Mouse (Mus musculus): ENCODE data around the gene Nr1d2.
"Not testable (repeated sequence)": the region's sequence is repeated elsewhere in the genome, so short reads cannot be mapped to it uniquely, and the experiment has no call there.

The Nr1d2 gene

DNA sequence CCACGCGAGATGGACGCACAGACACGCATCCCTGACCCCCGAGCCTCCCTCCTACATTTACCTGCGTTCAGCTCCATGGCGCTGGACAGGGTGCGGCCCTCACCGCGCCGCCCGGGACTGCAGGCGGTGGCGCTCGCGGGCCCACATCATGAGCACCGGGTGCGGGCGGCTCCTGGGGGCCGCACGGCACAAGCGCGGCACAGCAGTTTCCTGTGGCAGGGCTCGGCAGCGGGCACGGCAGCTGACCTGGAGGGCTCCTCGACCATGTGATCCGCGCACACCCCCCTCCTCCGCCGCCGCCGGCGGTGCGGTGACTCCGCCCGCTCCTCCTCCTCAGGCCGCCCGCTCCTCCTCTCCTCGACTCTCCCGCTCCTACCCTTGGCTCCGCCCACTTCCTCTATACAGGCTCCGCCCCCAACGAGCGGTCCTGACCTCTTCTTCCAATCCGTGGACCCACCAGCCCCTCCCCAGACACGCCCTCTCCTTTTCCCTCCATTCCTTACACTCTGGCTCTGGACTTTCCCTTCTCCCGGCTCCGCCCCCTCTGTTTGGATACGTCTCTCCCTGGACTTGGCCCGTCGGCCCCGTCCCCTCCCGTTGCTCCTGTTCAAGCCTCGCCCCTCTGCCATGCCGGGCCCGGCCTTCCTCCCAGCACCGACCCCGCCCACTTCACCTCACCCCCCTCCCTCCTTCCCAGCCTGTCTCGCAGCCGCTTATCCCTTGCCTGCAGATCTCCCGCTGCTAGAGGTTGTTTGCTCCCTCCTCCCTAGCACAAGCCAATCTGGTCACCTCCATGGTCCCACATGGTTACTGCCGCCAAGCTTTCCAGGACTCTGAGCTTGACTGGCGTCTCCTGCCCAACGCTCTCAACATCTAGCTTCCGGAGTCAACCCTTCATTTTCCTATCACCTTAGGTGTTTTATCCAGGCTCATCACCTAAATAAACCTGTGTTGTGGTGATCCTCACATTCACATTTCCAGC lies at the start of gene Nr1d2:
Gene Nr1d2, minus strand, starts transcription at position 378 of the 982 bp plus-strand sequence.
- peak; percentile 97 to 98 for DNase-seq

DNA sequence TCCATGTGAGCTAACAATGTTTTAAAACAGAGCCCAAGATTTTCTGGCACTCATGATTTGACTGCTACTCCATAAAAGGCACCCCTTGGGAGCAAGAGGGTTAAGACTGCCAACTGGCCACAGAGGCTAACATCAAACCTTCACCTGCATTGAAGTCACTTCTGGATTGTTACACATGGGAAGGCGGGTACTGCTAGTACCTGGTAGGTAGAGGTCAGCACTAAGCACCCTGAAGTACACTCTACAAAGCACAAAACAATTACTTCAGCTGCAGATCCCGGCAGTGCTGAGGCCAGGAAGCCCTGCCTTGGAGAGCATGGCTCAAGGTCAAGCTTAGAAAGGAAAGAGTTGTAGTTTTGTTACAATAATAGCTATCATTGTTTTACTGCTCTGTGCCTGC lies 48.5 kb upstream of the Nr1d2 start:
- DNase-seq, result no peak

DNA sequence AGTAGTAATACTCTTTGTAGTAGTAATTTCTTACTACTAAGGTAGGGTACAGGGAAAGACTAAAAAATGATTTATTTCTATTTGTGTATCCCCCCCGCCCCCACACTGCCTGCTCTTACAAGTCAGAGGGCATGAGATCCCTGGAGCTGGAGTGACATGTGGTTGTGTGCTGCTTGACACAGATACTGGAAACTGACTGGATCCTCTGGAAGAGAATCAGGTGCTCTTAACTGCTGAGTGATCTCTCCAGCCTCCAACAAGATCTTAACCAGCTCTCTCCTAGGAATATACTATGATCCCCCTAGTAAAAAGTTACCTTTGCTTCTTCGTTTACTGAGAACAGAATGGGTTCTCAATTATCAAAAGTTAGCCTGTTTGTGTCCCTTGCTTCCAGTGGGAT lies 47.5 kb upstream of the Nr1d2 start:
- no peak for DNase-seq

DNA sequence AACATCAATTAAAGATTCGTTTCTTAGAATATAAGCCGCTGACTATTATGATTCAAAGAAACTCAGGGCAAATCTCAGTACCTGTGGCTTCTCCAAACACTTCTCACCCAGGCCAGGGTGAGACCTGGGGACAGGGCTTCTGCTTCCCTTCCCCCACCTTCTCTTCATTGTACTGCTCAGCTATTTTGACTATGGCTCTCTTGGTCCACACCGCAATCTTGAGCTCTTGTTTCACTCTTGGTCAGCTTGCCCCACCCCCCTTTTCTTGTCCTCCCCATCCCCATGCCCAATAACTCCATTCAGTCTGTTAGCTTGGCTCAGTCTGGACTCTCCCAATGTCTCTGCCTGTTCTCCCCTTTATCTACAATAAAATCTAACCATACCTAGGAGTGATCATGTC lies 46.5 kb upstream of the Nr1d2 start:
- no peak for DNase-seq

DNA sequence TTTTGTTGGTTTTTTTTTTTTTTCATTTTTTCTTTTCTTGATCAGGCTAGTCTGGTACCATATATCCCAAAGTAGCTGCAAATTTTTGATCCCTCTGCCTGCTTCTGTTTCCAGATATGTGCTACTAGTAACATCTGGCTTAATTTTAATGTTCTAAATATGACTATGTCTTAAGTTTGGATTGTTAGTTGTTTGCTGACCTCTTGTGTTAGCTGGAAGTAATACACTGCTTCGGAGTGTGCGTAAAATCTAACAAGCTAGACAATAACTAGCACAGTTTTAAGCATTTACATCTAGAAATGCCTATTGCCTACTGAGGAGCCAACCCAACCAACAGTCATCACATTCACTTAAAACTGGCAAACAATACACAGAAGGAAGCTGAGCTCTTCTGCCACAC lies 45.7 kb upstream of the Nr1d2 start:
- DNase-seq, result no peak

DNA sequence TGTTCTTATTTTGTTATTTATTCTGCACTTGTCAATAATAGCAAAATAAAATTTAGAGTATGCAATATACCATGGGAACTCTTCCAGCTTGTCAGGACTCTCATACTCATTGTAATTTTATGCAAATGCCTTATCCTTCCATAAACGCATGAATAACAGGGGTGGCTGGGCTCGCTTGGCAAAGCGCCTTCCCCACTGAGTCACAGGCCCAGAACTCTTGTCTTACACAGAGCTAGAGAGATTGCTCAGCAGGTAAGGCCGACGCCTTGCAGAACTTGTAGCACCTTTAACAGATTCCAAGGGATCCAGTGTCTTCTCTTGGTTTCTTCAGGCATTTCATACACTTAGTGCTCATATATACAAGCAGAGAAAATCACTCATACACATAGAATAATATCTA lies 41.4 kb upstream of the Nr1d2 start:
- no peak for DNase-seq

DNA sequence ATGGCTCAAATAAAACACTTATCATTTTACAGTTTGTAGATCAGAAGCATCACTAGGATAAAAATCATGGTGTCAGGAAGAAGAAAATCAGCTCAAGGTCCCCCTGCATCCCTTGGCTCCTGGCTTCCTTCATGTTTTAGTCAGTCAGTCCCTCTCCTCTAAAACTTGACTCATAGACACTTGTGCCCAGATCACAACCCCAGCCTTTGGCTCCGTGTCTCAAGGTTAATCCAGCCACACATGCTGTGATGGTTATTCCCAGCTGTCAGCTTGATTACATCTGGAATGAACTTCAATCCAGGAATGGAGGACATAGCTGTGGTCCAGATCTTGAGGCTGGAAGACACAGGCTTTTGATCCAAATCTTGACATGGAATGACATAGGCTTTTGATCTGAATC lies 35.6 kb upstream of the Nr1d2 start:
- DNase-seq, result no peak

DNA sequence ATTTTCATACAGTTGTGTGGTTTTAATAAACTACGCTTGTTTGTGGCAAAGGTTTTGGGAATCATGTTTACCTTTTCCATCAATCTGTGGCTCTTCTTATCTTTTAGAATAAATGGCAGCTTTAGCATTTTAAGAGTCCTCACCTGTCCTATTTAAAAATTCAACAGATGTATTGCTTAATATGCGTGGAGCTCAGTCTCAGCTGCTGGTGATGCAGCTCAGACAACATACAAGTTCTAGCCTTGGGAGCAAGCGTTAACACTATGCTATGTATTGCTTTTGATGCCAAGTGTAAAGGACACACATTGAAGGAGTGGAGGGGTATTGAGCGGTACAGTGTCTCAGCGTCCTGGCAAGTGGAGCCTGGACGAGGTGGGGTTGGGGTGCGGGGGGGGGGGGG lies 32.7 kb upstream of the Nr1d2 start:
- no peak for DNase-seq

DNA sequence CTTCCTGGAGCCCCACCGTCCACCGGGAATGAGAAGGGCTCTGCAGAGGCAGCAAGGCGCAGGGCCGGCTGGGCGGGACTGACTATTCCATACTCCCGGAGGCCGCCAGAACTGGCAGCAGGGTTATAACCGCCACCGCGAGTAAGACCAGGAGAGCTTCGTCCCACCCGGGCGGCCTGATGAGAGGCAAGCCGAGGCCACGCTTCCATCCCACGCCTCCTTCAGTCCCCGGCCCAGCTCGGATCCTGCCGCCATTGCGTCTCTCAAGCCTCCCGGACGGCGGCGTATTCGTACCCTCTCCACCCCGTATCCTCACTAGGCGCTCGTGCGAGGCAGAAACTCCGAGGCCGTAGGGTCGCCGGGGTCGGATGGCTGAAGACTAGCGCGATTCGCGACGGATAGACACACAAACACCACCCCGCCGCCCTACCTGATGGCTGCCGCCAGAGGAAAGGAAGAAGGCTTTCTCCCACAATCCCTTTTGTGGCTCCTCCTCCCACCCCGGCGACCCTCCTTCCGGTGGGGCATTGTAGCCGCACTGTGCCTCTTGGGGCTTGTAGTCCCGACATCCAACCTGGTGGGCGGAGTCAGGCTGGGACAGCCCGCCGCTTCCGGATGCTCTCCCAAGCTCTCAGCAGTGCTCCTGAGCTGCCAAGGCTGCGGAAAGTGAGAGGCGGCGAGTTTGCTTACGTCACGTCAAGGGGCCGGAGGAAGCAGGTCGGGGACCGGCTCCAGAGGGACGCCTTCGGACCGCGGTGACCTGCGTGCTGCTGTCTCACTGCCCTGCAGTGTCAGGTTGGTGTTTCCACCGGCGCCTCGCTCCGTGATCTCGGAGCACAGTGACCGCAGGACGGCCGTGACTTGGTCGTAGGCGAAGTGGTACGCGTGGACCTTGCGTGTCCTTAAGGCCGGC lies 31.9 kb upstream of the Nr1d2 start, which contains the start of the genes Nkiras1 and Rpl15:
Gene Nkiras1, plus strand, starts transcription at position 608 of the 913 bp plus-strand sequence.
Gene Rpl15, minus strand, starts transcription at position 863 of the 913 bp plus-strand sequence.
- DNase-seq, result peak; percentile 99

DNA sequence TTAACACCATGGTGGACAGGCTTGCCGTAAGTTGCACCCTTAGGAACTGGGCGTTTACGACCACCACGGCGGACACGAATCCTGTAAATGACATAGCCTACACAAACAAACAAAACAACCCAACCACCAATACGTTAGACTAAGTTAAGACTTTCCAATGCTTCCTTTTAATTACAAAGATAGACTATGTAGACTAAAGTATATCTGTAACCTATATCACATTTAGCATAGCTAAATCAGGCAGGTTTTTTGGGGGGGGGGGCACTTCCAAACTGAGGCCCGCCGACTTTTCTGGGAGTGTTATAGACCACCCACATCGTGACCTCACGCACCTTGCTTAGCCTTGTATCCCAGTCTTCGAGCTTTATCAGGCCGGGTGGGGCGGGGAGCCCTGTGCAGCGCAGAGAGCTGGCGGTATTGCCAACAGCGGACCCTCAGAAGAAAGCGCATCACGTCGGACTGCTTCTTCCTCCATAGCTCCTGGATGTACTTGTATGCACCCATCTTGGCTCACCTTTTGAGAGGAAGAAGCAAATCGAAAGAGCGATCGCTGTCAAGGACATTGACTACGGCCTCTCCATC lies 31.1 kb upstream of the Nr1d2 start:
- not testable (repeated sequence) for DNase-seq

DNA sequence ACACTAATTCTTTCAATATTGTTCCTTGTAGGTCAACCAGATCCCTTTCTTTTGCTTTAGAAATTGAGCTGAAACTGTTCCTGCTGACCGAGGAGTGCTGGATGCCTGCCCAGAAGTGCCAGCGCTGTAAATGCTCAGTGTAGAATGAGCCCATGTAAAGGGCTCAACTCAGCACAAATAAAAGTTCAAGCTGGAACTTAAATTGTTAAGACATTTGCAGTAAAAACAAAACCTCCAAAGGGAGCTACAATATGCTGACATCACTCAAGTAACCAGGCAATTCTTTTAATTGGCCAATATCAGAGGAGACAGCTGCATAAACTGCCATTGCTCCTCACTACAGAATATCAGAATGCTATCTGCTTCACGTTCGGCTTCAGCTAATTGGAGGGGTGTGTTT lies 24.5 kb upstream of the Nr1d2 start:
- no peak for DNase-seq

DNA sequence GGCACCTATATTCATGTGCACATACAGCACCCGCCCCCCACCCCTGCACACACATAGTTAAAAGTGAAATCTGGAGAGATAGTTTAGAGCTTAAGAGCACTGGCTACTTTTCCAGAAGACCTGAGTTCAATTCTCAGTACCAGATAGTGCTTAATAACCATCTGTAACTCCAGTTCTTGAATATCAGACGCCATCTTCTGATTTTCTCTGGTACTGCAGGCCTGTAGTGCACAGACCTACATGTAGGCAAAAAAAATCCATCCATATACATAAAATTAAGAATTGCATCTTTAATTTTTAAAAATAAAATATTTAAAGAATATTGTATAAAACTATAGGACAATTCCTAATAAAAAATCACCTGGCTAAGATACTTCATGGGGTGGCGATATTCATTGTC lies 22.3 kb upstream of the Nr1d2 start:
- DNase-seq, result no peak

DNA sequence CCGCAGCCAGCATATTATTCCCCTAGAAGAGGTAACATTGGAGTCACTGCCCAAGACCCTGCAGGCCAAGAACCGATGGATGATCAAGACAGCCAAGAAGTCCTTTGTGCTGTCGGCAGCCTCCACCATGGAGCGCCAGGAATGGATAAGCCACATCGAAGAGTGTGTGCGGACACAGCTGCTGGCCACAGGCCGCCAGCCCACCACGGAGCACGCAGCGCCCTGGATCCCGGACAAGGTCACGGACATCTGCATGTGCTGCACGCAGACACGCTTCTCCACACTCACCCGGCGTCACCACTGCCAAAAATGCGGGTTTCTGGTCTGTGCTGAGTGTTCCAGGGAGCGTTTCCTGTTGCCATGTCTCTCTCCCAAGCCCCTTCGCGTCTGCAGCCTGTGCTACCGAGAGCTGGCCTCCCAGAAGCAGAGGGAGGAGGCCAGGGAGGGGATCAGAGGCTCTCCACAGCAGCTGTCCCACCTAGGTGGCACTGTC lies 3.8 kb upstream of the Nr1d2 start:
- DNase-seq, result no peak

DNA sequence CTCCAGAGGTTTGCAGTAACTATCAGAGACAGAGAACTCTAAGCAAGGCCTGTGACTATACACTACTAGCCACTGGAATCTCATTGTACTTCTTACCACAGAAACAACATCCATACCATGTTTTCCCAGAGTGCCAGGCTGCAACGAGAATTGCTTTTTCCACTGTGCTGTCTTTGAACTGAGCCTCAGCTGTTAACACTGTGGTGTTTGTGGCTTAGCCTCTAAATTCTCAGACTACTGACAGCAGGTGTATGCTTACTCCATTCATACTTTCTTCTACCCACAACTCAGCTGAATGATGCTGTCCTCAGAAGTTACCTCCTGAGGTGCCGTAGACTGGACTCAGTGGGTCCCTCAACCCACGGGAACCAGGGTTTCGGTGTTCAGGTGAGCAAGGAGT lies 2.9 kb upstream of the Nr1d2 start:
- DNase-seq, result peak in 1 of 2 experiments; percentile 13

DNA sequence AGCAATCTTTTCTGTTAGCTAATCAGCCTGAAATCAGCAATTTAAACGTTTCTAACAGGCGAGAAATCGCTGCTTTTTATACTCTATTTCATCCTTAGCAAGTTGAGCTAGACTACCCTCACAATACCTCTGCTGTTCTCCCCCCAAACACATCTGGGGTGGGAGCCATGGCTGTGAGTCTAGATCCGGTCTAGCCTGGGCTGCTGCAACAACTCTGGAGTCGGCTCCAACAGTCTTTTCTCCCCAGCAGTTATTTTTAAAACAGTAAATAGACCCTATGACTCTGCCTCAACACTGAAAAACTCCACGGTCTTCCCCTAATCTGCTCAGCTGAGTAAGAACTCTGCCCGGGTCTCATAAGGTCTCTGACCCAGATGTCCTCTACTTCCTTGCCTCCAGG lies 1.2 kb upstream of the Nr1d2 start:
- DNase-seq, result no peak

DNA sequence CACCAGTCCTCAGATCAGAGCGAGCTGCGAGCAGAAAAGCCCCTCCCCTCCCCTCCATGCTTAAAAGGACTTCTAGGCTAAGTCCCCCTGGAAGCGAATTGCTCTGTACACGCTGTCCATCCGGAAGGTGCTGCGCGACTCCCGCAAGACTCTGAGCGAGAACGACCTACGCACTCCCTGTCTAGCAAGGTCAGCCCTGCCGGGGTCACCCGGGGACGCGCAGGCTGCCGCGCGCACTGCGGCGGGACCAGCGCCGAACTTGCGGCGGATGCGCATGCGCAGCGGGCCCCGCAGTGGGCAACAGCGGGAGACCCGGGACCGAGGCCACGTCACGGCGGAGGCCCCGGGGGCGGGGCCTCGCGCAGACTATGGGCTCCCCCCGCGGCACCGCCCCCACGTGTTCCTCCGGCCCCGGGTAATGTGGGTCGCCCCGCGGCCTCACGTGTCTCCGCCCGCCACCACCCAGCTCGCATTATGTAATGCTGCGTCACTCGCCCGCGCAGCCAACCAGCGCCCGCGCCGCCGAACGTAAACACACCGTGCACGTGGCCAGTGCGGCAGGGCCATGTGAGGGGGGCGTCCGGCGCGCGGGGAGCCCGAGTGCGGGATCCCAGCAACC lies 687 bp downstream of the Nr1d2 start:
- peak; percentile 96 to 97 for DNase-seq

DNA sequence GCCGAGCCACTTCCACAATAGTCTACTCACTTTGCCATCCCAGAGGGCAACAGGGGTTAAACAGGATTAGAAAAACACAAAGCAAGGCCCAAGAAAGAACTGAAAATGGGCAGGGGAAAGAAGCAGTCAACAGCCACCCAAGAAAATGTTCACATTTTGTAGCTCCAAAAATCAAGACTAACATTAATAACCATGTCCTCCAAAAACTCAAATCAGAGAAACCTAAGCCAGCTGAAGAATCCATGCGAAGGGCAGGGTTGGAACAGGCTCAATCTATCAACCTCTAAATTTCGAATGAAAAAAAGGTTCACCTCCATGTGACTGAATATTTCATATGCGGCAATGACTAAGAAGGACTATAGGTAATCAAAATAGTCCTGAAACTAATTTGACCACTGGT lies 1.5 kb downstream of the Nr1d2 start:
- DNase-seq, result no peak

DNA sequence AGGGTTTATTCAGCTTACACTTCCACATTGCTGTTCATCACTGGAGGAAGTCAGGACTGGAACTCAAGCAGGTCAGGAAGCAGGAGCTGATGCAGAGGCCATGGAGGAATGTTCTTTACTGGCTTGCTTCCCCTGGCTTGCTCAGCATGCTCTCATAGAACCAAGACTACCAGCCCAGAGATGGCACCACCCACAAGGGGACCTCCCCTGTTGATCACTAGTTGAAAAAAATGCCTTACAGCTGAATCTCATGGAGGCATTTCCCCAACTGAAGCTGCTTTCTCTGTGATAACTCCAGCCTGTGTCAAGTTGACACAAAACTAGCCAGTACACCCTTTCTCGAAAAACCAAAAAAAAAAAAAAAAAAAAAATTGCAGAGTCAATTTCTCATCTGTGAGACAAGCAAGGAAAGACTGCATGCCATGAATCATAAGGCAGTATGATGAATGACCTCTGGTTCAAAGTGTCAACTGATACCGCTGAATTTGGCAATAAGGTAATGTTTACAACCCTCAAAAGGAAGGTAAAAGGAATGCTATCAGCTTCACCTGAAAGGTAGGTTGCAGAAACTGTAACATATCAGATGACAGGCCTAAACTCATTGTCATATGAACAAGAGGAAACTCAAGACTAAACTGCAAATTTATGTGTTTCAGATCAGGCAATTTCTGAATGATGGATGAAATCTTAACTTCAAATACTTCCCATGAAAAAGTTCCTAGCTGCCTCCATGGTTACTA lies 2.3 kb downstream of the Nr1d2 start:
- not testable (repeated sequence) for DNase-seq

DNA sequence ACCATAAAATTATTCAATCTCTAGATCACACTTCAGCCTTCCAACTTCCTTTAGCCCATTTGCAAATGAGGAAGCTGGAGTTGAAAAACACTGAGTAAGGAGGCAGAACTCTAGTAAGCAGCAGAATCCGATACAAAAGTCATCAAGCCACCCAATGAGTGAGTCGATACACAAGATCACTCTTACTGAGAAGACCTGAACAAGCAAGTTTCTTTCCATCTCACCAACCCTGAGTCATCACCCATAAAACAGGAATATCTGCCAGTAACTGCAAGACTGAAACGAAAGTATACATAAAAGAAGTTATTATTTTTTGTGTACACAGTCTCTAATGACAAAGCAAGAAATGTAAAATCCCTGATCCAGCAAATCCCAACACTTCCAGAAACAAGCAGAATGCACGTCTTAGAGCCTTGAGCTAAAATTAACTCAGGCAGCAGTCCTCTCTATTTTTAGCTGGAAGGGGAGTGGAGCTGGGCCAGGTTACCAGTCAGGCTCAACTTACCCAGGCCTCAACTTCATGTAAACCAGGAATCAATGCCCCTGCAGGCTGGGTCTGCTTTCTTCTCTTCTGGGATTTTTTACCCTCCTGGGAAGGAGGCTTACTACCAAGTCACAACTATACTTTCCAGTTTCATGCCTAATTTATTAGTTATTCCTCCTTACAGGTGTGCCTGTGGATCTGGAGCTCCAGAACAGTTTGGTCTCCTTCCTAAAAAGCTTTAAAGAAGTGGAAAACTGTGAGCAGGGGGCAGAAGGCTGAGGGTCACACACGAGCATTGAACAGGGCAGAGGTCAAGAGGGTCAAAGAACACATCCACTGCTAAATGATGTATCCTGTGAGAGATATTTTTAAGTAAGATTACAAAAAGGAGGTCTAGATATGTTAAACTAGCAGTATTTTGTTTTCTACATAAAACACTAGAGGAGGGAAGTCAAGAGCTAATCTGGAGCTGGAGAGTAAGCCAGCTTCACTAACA lies 4.7 kb downstream of the Nr1d2 start:
- no peak for DNase-seq

DNA sequence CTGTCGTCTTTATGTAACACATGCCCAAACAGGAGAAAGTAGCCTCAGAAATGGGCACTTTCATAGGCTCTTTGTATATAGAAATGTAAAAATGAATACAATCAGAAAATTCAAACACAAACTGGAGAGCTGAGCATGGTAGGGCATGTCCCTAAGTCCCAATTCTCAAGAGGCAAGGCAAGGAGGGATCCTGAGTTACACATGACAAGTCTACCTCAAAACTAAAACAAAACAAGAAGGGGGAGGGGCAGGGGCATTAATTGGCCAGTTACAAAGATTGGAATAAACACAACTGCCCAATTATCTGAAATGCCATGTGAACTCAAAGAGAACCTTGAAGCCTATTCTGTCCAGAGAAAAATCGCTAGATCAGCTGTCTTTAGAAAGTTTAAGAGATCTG lies 5.9 kb downstream of the Nr1d2 start:
- DNase-seq, result no peak

Measured in thymus, adult 18-20 months (tissue).